Mouse (Mus musculus) midbrain, embryonic 16.5 days (tissue): ENCODE results near the gene 2510002D24Rik. TPM values are rescaled to one million over a fixed set of nuclear protein-coding genes. Genes with fewer than 3 reads are reported as not detected.

Source experiments
- ATAC-seq: fragments of 200-750 bp; cut with Nextera tagmentation; 2 replicates; pipeline ENCODE4 v1.8.0; 2017; ENCODE audit warnings: moderate TSS enrichment
- H3K27ac ChIP-seq: fragments of 300-500 bp; sonication (generic); 2 replicates; pipeline ENCODE4 v1.5.1; 2014; ENCODE audit warnings: mild to moderate bottlenecking, low read length, mixed read lengths
- H3K27me3 ChIP-seq: fragments of 300-500 bp; sonication (generic); 2 replicates; pipeline ENCODE4 v1.6.1; 2014; ENCODE audit warnings: low read depth, low read length, mixed read lengths; ENCODE audit not compliant: control insufficient read depth, insufficient read depth
- H3K36me3 ChIP-seq: fragments of 300-500 bp; sonication (generic); 2 replicates; pipeline ENCODE4 v1.6.1; 2014; ENCODE audit warnings: mild to moderate bottlenecking, low read length, moderate library complexity, mixed read lengths; ENCODE audit not compliant: control insufficient read depth, insufficient read depth
- H3K4me1 ChIP-seq: fragments of 300-500 bp; sonication (generic); 2 replicates; pipeline ENCODE4 v1.6.1; 2014; ENCODE audit warnings: mild to moderate bottlenecking, low read length, mixed read lengths; ENCODE audit not compliant: control insufficient read depth, insufficient read depth
- H3K4me2 ChIP-seq: fragments of 300-500 bp; sonication (generic); 2 replicates; pipeline ENCODE4 v1.6.1; 2014; ENCODE audit warnings: mild to moderate bottlenecking, low read length, mixed read lengths
- H3K4me3 ChIP-seq: fragments of 300-500 bp; sonication (generic); 2 replicates; pipeline ENCODE4 v1.5.1; 2014; ENCODE audit warnings: low read depth, mild to moderate bottlenecking, low read length, moderate library complexity, mixed read lengths
- H3K9ac ChIP-seq: fragments of 300-500 bp; sonication (generic); 2 replicates; pipeline ENCODE4 v1.6.1; 2014; ENCODE audit warnings: low read depth, low read length, mixed read lengths
- H3K9me3 ChIP-seq: fragments of 300-500 bp; sonication (generic); replicated peaks from 2 replicates; pipeline ENCODE4 v1.6.1; 2014; ENCODE audit warnings: mild to moderate bottlenecking, low read length, mixed read lengths; ENCODE audit not compliant: control insufficient read depth, poor library complexity, severe bottlenecking
- WGBS: fragments of 180-500 bp; shearing (Covaris S2); extraction: QIAGEN DNeasy Blood & Tissue Kit; methylation state at CpG from one replicate; pipeline ENCODE4 v1.1.7; 2014; 5-methylcytosine and 5-hydroxymethylcytosine counted together
- polyA plus RNA-seq: library from polyadenylated mRNA; unstranded; fragments of >200 nt; fragmentation: Nextera tagmentation; extraction: Ambion mirVana; gene quantifications from 2 replicates; pipeline ENCODE4 v1.2.1, GENCODE M21; 2015

Gene 2510002D24Rik
- polyA plus RNA-seq, 1 experiment from 2014 or later, result 50.3 TPM

GRCm38 (mm10) chr16:18809001-18809400 lies 27.4 kb upstream of the 2510002D24Rik start:
- Histone ChIP-seq H3K27me3 (no peaks in the 10 kb centered on the region), H3K4me2 (no peak overlapping the region), H3K4me1 (peaks cover 14% of the 10 kb centered on the region), H3K4me3 (no peak overlapping the region), H3K27ac (no peak overlapping the region), H3K36me3 (no peaks in the 10 kb centered on the region), H3K9ac (no peak overlapping the region), H3K9me3 (no peaks in the 10 kb centered on the region)
- no peak for ATAC-seq
- 96% methylated on average over 5 of the region's 5 CpGs for WGBS

- H3K9me3 ChIP-seq, result no peaks in the 10 kb centered on the region
- peaks cover 14% of the 10 kb centered on the region for H3K4me1 ChIP-seq
- peak overlapping the region; percentile 51 for H3K4me3 ChIP-seq
- no peaks in the 10 kb centered on the region for H3K27me3 ChIP-seq
- H3K36me3 ChIP-seq, result 0 out of 2 replicates have a peak, but pooled peaks cover 4% of the 10 kb centered on the region
- 4% methylated on average over 5 of the region's 5 CpGs for WGBS
- no peak; the same call in 1 of the 2 replicates for ATAC-seq
- H3K4me2 ChIP-seq, result peak overlapping the region; percentile 81
- H3K9ac ChIP-seq, result peak overlapping the region; percentile 33; the same call in 1 of the 2 replicates
- no peak overlapping the region for H3K27ac ChIP-seq
Measured at GRCm38 (mm10) chr16:18811032-18811431, 25.3 kb upstream of the 2510002D24Rik start.

- Histone ChIP-seq H3K36me3 (0 out of 2 replicates have a peak, but pooled peaks cover 6% of the 10 kb centered on the region), H3K4me1 (peaks cover 14% of the 10 kb centered on the region), H3K4me3 (peak within 1 kb of the TSS; percentile 51), H3K4me2 (peak within 1 kb of the TSS; percentile 82), H3K27me3 (no peaks in the 10 kb centered on the region), H3K9me3 (no peaks in the 10 kb centered on the region), H3K9ac (peak within 1 kb of the TSS; percentile 67), H3K27ac (peak within 1 kb of the TSS; percentile 54)
- WGBS, result under 1% methylated on average over 42 of the region's 42 CpGs
- ATAC-seq, result peak; percentile 97
Measured at GRCm38 (mm10) chr16:18811468-18812384, 24.7 kb upstream of the 2510002D24Rik start, which contains the start of the genes Ufd1 and Cdc45. Gene Ufd1, plus strand, starts transcription at chr16:18811779. Gene Cdc45, minus strand, starts transcription at chr16:18811987.

- Histone ChIP-seq H3K9ac (peak overlapping the region; percentile 67), H3K36me3 (0 out of 2 replicates have a peak, but pooled peaks cover 6% of the 10 kb centered on the region), H3K4me2 (peak overlapping the region; percentile 82), H3K27me3 (no peaks in the 10 kb centered on the region), H3K4me3 (peak overlapping the region; percentile 51), H3K9me3 (no peaks in the 10 kb centered on the region), H3K27ac (peak overlapping the region; percentile 54), H3K4me1 (peaks cover 14% of the 10 kb centered on the region)
- 2% methylated on average over 31 of the region's 31 CpGs for WGBS
- no peak; the same call in 1 of the 2 replicates for ATAC-seq
Measured at GRCm38 (mm10) chr16:18812385-18812910, 23.9 kb upstream of the 2510002D24Rik start.

- no peaks in the 10 kb centered on the region for H3K27me3 ChIP-seq
- no peaks in the 10 kb centered on the region for H3K4me1 ChIP-seq
- ATAC-seq, result no peak
- no peaks in the 10 kb centered on the region for H3K9me3 ChIP-seq
- no peak overlapping the region for H3K4me2 ChIP-seq
- 91% methylated on average over 1 of the region's 1 CpGs for WGBS
- H3K4me3 ChIP-seq, result no peak overlapping the region
- no peak overlapping the region for H3K27ac ChIP-seq
- H3K9ac ChIP-seq, result no peak overlapping the region
- peaks cover 65% of the 10 kb centered on the region for H3K36me3 ChIP-seq
Measured at GRCm38 (mm10) chr16:18822356-18822755, 14.0 kb upstream of the 2510002D24Rik start.

- WGBS, result 66% methylated on average over 4 of the region's 4 CpGs
- Histone ChIP-seq H3K9ac (no peak overlapping the region), H3K36me3 (peaks cover 67% of the 10 kb centered on the region), H3K27ac (no peak overlapping the region), H3K9me3 (no peaks in the 10 kb centered on the region), H3K27me3 (no peaks in the 10 kb centered on the region), H3K4me3 (no peak overlapping the region), H3K4me1 (no peaks in the 10 kb centered on the region), H3K4me2 (no peak overlapping the region)
- no peak for ATAC-seq
Measured at GRCm38 (mm10) chr16:18822925-18823324, 13.5 kb upstream of the 2510002D24Rik start.

GRCm38 (mm10) chr16:18828630-18829029 lies 7.7 kb upstream of the 2510002D24Rik start:
- no peak for ATAC-seq
- Histone ChIP-seq H3K4me1 (no peaks in the 10 kb centered on the region), H3K9ac (no peak overlapping the region), H3K4me2 (no peak overlapping the region), H3K27me3 (no peaks in the 10 kb centered on the region), H3K4me3 (no peak overlapping the region), H3K9me3 (no peaks in the 10 kb centered on the region), H3K36me3 (peaks cover 51% of the 10 kb centered on the region), H3K27ac (no peak overlapping the region)
- 98% methylated on average over 3 of the region's 3 CpGs for WGBS

GRCm38 (mm10) chr16:18829102-18829501 lies 7.3 kb upstream of the 2510002D24Rik start:
- no peaks in the 10 kb centered on the region for H3K4me1 ChIP-seq
- no peak overlapping the region for H3K4me3 ChIP-seq
- 88% methylated on average over 6 of the region's 6 CpGs for WGBS
- peaks cover 48% of the 10 kb centered on the region for H3K36me3 ChIP-seq
- H3K9me3 ChIP-seq, result no peaks in the 10 kb centered on the region
- no peak overlapping the region for H3K27ac ChIP-seq
- no peak for ATAC-seq
- no peaks in the 10 kb centered on the region for H3K27me3 ChIP-seq
- H3K9ac ChIP-seq, result no peak overlapping the region
- H3K4me2 ChIP-seq, result no peak overlapping the region

GRCm38 (mm10) chr16:18833486-18833885 lies 2.9 kb upstream of the 2510002D24Rik start:
- WGBS, result 73% methylated on average over 2 of the region's 2 CpGs
- Histone ChIP-seq H3K4me3 (no peak overlapping the region), H3K27me3 (no peaks in the 10 kb centered on the region), H3K9me3 (no peaks in the 10 kb centered on the region), H3K36me3 (peaks cover 14% of the 10 kb centered on the region), H3K4me2 (no peak overlapping the region), H3K9ac (no peak overlapping the region), H3K4me1 (peaks cover 4% of the 10 kb centered on the region; the same call in 1 of the 2 replicates), H3K27ac (no peak overlapping the region)
- ATAC-seq, result no peak
